Mouse (Mus musculus): ENCODE measurements around the gene Dock1.

Gene Dock1

DNA sequence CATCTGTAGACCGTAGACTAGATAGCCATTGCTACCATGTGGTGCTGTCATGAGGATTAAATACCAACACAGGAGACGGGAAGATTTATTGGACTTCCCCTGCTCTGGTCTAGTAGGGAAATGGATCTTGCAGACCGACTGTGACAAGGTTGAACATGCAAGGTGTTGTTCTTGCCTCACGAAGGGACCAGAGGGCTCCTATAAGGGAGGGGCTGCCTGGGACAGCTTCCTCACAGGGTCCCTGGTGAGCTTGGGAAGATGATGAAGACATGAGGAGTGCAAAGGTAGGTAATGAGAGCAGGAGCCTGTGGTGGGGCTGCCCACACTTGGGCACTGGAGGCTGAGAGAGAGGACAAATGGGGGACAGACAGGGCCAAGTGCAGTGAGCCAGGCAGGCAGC, 25.0 kb downstream of the Dock1 start:
- WGBS: 86% methylated on average over 4 of the region's 4 CpGs

DNA sequence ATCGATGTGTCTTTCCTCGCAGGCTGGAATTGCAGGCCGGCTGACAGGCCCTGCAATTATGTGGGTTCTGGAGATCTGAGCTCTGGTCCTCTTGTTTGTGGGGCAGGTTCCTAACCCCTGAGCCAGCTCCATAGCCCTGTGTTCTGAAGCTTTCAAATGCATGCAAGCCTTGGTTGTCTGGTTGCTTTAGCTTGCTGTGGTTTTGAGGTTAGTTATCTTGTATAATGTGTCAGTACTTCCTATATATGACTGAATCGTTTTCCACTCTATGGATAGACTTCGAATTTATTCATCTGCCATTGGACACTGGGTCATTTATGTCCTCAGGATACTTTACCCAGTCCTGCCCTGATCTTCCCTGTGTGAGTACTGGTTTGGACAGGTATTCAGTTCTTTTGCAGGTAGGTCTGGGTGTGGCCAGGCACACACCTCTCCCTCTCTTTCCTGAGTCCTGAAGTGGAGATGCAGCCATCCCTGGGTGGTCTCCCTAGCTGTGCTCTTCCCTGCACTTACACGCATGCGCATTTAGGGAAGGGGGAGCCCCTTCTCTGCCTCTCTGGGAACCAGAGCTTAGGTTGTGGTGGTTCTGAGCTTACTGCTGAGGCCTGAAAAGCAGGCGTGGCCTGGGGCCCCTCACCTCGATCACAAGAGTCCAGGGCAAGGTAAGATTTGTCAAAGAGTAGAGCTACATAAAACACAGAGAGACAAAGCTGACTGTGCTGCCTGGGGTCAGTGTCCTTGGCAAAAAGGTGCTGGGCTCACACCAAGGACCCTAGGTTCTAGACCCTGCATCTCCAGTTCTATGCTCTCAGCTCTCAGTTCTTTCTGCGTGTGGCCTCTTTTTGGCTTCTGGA, 25.9 kb downstream of the Dock1 start:
- WGBS: 92% methylated on average over 10 of the region's 10 CpGs

DNA sequence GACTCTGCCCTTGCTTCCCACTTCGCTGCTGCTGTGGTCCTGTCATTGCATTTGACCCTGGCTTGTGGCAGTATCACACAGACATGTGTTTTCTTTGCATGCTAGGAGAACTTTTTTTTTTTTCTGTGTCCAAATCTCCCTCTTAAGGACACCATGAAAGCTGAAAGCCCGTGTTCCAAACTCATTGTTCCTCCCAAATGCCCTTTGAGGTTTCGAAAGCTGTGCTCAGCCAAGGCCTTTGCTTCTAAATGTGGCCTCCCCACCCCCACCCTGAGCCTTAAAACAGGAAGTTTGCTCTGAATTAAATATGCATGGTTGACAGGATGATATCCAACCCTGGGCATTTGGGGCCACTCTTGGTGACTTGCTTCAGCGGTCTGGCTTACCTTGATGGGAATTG, 27.0 kb downstream of the Dock1 start:
- WGBS: 73% methylated on average over 4 of the region's 4 CpGs

DNA sequence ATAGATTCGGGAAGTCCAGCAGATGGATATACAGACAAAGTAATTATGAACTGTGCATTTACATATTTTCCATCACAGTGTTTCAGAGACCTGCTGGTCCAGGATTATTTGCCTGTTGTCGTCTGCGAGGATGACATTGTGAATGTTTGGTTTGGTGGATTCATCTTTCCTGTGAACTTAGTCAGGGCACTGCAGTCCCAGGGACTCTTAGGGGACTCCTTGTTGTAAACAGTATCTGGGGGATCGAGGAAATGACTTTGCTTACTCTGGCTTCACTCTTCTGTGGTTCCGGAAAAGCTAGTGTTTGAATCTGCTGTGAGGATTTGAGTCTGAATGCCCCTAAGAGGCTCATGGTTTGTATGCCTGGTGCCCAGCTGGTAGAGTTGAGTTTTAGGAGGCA, 27.8 kb downstream of the Dock1 start:
- WGBS: 78% methylated on average over 5 of the region's 5 CpGs

DNA sequence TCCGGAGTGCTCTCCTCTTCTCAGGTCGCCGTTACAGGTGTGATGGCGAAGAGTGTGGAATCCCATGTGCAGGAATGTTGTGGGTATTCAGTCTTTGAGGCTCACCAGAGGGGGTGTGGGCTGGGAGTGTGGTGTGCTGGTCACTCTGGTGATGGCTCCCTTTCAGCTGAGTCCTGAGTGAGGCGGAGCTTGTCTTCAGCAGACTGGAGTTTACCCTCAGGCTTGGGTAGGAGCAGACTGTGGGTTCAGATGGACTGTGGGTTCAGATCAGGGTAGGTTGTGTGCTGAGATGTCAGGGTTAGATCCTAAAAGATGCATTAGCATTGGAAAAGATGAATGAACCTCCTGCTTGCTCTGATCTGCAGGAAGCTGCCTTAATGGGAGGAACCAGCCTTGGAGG, 29.5 kb downstream of the Dock1 start:
- WGBS: 88% methylated on average over 5 of the region's 5 CpGs

DNA sequence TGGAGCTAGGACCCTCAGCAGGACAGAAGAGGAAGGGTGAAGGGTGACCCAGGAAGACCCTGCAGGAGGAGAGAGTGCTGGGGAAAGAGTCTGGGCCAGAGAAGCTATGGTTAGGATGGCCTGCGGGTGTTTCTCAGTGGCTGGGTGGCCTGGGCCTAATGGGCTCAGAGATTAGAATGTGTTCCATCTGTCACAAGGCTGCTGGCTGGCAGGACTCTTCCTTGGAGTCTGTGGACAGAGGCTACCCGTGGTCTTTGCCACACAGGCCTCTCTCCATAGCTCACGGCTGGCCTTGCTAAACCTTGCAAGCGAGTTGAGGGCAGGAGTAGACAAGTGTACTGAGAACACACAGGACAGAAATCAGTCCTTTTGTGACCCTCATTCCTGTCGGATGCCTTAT, 32.0 kb downstream of the Dock1 start:
- 76% methylated on average over 5 of the region's 5 CpGs for WGBS

DNA sequence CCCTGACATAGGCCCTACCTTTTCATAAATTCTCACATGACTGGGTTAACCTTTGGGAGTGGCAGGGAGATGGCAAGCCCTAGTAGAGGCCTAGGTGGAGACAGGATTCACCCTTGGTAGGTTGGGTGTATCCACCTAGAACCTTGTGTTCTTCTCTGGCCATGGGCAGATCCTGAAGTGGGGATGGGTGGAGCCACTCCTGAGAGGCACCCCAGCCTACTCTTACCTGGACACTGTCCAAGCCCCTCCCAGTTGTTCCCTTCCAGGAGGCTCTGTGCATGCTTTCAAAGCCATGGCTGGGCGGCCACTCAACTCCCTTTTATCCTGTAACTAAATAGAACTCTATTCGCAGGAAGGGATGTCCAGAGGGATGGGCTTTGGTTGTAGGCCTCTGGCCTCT, 33.2 kb downstream of the Dock1 start:
- WGBS: 63% methylated on average over 2 of the region's 2 CpGs

DNA sequence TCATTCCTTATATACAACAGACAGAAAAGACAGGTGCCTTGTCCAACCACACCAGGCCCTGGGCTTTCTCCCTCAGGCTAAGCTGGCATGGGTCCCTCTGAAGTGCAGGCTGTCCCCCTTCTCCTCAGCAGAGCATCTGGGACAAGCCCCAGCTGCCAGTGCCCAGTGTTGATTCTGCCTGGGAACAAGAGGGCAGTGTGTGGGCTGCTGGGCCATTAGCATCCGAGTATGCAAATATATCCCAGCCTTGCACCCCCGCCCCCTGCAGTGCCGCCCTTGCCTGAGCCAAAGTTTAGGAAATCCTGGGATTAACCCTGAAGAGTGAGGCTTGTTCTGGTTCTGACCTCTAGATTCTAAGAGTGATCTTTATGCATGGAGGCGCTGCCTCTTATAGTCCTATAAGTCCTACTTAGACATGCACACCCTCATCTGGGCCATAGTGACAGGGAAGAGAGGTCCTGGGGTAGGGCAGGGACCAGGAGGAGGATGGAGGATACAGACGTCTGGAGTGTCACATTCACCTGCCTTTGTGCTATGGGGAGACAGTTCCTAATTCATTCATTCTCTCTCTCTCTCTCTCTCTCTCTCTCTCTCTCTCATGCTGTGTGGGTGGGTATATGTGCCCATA, 38.9 kb downstream of the Dock1 start:
- 59% methylated on average over 5 of the region's 5 CpGs for WGBS

DNA sequence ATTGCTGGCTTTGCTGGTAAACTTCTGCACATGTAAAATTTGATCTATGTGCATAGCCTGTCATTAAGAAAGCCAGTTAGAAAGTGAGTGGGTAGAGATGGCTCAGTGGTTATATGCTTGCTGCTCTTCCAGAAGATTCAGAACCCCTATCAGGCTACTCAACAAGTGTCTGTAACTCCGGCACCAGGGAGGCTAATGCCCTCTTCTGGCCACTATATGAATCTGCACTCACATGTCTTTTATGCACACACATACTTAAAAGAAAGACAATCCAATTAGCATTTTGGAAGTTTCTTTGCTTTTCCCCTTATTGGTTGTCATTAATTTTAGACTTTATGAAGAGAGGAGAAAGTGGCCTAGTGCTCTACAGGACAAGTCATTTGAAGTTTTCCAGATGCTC, 41.1 kb downstream of the Dock1 start:
- WGBS: 84% methylated on average over 1 of the region's 1 CpGs

DNA sequence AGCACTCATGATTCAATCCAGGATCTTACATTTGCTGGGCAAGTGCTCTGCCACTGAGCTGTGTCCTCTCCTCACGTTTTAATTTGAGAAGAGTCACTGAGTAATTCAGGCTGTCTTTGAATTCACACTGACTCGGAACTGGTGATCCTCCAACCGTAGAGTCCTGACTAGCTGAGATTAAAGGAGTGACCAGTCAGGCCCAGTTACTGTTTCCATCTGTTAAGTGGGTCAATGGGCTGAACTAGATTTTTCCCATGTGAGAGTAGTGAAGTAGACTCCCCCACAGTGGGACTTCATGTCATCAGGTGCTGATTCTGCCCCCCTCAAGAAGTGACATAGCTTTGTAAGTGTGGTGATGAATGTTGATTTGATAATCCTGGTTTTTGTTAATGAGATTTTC, 49.0 kb downstream of the Dock1 start:
- 71% methylated on average over 3 of the region's 3 CpGs for WGBS

DNA sequence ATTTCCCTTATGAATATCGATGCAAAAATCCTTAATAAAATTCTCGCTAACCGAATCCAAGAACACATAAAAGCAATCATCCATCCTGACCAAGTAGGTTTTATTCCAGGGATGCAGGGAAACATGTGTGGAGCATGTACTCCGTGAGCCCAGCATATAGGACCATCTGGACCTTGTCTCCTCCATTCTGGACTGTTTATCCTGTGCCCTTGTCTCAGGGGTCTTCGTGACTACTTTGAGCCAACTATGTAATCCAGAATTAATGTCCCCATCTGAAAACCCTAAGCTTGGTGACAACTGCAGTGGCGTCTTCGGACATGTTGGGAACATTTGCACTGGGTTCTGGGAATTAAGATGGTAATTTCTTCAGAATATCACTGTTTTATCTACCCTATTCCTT, 51.9 kb downstream of the Dock1 start:
- WGBS: 98% methylated on average over 7 of the region's 7 CpGs

DNA sequence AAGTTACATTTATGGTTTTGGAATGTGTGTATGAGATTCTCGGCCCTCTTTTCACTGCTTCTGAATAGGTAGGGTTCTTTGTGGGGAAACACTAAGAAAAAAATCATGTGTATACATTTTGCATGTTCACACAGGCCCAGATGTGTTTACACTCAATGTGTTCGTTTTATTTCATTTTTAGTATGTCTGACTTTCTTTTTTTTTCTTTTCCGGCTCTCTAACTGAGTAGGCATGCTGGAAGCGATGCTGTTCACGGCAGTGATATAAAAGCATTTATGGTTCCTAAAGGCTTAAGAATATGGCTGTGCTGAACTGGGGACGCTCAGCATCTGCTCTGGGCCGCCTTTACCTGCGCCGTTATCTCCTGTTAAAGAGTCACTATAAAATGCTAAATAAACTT, 52.5 kb downstream of the Dock1 start:
- 64% methylated on average over 9 of the region's 9 CpGs for WGBS

DNA sequence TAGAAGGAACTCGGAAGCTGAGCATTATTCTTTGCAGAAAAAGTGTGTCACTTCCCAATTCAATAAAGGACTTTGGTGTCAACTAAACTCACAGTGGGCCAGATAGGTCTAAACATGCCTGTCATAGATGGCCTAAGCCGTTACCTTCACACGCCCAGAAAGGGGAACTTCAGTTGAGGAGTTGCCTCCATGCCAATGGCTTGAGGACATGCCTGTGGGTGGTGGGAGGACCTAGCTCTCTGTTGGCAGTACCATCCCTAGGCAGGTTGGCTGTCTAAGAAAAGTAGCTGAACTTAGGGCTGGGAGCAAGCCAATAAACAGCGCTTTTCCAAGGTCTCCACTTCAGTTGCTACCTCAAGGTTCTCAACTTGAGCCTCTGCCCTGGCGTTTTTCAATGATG, 53.1 kb downstream of the Dock1 start:
- WGBS: 86% methylated on average over 5 of the region's 5 CpGs

DNA sequence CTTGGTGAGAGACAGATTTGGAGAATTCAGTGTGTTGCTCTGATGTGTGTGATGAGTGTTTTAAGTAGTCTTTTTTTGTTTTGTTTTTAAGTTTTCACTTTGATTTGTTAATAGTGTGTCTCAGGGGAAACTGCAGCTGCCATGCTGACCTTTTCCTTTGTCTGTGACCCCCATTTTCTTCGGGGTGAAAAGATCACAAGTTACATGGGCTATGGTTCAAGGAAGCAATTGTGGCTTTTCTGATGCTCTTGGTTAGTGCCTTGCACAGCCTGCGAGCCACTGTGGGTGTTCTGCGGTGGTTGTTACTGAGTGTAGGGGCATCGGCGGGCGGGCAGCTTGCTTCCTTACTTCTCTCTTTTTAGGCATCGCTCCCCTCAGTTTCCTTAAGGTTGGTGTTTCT, 54.4 kb downstream of the Dock1 start:
- WGBS: 34% methylated on average over 7 of the region's 7 CpGs

DNA sequence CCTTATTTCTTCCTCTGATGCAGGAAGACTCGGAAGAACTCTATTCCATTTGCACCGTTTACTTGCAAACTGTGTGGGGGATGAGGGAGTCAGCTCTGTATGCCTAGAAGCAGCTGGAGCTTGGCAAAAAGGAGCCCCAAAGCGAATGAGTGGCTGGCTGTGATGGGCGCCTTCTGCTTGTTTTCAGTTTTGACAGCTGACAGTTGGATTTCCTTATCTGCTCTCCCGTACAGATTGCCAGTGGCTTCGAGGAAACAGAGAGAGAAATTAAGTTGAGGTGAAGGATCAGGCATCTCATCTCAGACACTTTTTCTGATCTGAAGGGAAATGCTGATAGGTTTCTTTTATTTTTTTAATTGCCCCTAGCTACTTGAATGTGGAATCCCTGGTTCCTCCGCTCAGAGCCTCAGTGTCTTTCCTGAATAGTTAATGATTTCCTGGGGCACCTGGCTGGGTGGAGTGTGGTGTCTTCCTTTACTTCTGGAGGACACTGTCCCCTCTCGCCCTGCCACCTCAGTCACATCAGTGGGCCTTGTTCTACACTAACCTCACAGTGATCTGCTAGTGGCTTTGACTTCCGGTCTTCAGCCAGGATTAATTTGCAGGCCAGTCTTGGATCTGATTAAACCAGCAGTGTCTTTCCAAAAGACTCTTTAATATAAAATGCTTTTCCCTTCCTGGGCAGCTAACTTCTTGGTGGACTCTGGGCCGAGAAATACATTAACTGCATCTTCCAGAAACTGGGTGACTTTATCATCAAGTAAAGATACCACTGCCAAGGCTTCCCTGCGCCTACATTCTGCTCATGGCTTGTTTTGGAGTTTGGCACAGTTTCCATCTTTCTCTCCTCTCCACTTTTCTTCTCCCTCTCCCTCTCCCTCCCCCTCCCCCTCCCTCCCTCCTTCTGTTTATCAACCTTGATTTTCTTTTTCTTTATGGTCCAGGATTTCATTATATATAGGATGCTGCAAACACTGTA, 55.4 kb downstream of the Dock1 start:
- 41% methylated on average over 11 of the region's 11 CpGs for WGBS

DNA sequence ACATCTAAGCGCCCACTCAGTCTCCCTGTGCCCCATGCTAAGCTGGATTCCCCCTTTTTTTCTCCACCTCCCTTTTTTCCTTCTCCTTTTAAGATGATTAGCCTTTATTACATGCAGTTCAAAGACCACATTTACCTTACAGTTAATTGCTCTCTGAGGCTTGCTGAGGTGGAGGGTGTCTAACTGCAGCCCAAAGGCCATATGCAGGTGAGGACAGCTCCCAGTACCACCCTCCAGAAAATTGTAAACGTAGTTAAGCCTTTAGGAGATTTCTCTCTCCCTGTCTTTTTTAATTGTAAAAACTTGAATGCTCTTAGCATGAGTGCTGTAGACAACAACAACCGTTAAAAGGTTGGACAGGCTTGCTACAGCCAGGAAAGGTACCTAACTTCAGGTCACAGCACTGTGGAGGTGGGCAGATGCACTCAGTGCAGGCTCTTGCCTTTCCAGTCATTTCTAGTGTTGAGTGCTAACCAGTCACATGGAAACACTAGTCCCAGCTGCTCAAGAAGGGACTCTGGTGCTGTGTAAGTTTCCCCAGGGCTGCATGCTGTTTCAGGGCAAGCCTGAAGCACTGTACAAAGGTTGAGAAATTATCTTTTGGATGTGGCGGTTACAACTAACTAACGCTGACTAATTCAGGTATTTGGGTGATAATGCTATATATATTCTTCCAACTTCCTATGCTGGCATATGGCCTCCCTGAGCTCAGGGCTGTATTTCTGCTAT, 56.2 kb downstream of the Dock1 start:
- 86% methylated on average over 5 of the region's 5 CpGs for WGBS

DNA sequence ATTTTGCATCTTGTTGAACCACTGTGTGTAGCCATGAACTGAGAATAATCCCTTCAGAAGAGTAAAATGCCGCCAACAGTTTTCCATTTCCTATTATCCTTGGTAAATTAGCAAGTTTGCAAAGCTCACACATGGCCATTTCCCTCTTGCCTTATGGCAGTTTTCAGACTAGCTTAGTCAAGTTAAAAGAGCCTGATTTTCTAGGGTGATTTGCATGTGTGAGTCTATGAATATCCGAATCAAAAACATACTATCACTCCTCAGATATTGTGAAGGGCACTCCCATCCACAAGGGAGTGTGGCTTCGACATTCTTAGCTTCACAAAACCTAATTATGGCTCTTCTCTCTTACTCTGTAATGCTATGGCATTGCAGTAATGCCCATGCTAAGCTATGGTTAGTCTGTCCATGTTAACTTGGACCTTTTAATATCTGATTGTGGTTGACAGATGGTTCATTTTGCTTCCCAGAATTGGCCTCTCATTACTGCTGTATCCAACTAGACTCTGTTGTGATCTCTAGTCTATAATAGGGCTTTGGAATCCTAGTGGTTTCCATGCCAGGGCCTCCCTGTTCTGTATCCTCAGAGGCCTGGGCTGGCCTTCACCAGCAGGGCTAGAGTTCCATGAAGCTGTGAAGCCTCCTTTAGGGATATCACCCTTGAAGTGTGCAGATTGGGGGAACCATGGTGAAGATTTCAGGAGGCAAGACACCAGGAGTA, 60.1 kb downstream of the Dock1 start:
- WGBS: 55% methylated on average over 3 of the region's 3 CpGs

DNA sequence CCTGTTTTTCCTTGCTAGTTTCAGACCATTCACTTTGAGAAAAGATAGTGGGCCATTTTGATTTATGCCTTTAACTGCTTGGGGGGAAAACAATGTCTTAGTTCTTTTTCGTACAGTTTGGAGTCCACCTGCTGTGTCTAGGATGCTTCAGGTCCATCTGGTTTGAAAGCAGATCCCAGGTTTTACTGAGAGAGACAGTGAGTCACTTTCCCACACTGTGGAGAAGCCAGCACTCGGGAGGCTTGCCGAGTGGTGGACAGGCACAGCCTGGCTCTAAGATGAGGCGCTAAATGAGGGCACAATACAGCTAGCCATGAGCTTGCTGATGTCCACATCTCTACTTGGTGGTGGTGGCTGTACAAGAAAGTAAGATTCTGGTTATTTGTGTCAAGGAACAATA, 76.6 kb downstream of the Dock1 start:
- 74% methylated on average over 4 of the region's 4 CpGs for WGBS

DNA sequence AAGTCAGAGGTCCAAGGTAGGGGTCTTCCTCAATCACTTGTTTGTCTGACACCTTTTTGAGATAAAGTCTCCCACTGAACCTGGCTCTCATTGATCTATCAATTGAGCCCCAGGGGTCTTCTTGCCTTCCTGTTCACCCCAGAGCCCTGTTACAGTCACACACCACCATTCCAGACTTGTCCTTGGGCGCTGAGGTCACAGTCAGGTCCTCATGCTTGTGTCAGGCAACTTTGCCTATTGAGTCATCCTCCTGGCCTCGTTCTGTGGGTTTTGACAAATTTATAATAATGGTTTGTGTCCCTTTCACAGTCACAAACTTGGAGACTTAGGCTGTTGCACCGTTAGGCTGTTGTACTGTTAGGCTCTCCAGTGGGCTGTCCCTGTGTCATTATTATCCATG, 77.9 kb downstream of the Dock1 start:
- 94% methylated on average over 3 of the region's 3 CpGs for WGBS

DNA sequence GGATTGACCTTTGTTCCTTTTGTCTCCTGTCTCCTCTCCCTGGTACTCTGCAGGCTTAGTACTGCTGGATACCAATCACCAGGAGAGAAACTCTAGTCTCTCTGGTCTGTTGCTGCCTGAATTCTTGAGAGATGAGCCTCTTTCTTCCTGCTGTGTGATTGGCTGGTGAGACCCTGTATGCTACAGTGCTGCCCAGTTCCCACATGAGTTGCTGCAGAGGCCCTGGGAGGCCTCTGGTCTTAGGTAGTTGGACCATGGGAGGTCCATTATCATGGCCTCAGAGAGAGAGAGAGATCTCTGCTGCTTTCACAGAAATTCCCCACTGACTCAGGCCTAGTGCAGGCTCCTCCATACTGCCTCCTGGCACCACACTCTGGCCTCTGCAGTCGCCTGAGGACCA, 79.2 kb downstream of the Dock1 start:
- 96% methylated on average over 1 of the region's 1 CpGs for WGBS

DNA sequence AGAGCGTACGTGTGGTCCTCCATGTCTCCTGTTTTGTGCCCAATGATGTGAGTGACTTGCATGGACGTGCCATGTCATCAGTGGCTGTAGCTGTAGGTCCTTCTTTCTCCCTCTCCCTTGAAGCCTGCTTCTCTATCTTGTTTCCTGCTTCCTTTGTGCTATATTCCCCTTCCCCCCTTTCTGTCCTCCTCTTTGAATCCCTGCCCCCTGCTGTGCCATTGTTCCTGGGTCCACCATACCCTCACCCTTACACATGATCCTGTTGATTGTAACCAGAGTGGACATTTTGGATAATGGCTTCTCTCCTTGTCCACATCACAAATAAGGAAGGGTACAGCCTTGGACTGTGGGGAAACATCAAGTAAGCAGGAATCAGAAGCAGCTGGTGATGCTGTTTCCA, 81.0 kb downstream of the Dock1 start:
- WGBS: 98% methylated on average over 3 of the region's 3 CpGs
